Mouse (Mus musculus) stomach, embryonic 15.5 days (tissue): Measurements from ENCODE around the gene 4930507D05Rik. TPM values are rescaled to one million over a fixed set of nuclear protein-coding genes. Genes with fewer than 3 reads are reported as not detected.
"Not testable (repeated sequence)": the region's sequence is repeated elsewhere in the genome, so short reads cannot be mapped to it uniquely, and the experiment has no call there.

ENCODE experiments used
- ATAC-seq: fragments of 200-750 bp; cut with Nextera tagmentation; 2 replicates; pipeline ENCODE4 v1.8.0; 2017; ENCODE audit warnings: low read depth, moderate number of reproducible peaks, moderate TSS enrichment; ENCODE audit not compliant: insufficient read depth, low FRiP score
- H3K27ac ChIP-seq: fragments of 300-500 bp; sonication (generic); 2 replicates; pipeline ENCODE4 v1.5.1; 2015; ENCODE audit warnings: mild to moderate bottlenecking, inconsistent platforms
- H3K27me3 ChIP-seq: fragments of 300-500 bp; sonication (generic); replicated peaks from 2 replicates; pipeline ENCODE4 v1.6.1; 2015; ENCODE audit warnings: inconsistent platforms
- H3K36me3 ChIP-seq: fragments of 300-500 bp; sonication (generic); 2 replicates; pipeline ENCODE4 v1.6.1; 2015; ENCODE audit warnings: inconsistent platforms
- H3K4me1 ChIP-seq: fragments of 300-500 bp; sonication (generic); 2 replicates; pipeline ENCODE4 v1.6.1; 2015; ENCODE audit warnings: inconsistent platforms
- H3K4me2 ChIP-seq: fragments of 300-500 bp; sonication (generic); 2 replicates; pipeline ENCODE4 v1.6.1; 2015; ENCODE audit warnings: mild to moderate bottlenecking, inconsistent platforms
- H3K4me3 ChIP-seq: fragments of 300-500 bp; sonication (generic); replicated peaks from 2 replicates; pipeline ENCODE4 v1.5.1; 2015; ENCODE audit warnings: inconsistent platforms
- H3K9ac ChIP-seq: fragments of 300-500 bp; sonication (generic); 2 replicates; pipeline ENCODE4 v1.6.1; 2015; ENCODE audit warnings: inconsistent platforms
- H3K9me3 ChIP-seq: fragments of 300-500 bp; sonication (generic); 2 replicates; pipeline ENCODE4 v1.6.1; 2016; ENCODE audit warnings: inconsistent platforms
- WGBS: fragments of 180-500 bp; shearing (Covaris S2); methylation state at CpG from one replicate; pipeline ENCODE4 v1.1.7; 2015; 5-methylcytosine and 5-hydroxymethylcytosine counted together
- polyA plus RNA-seq: library from polyadenylated mRNA; unstranded; fragments of >200 nt; fragmentation: Nextera tagmentation; extraction: Ambion mirVana; gene quantifications from 2 replicates; pipeline ENCODE4 v1.2.1, GENCODE M21; 2015

4930507D05Rik gene
- polyA plus RNA-seq, 1 experiment from 2014 or later: 0.54 TPM

DNA sequence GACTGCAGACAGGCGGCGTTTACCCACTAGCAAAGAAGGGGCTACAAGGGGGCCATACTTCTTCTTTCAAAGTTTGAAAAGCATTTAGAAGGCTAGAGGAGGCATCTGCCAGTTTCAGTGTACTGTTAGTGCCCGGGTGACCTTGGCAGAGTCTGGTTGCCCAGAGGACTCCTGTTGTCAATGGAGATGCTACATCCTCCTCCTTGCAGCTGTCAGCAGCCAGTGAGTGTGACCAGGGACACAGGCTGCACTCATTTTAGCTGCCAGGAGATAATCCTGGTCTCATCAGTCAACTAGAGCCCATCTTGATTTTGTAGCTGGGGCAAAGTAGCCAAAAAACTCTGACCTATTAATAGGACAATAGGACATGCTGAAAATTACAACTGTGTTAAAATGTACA, 28.2 kb upstream of the 4930507D05Rik start:
- H3K36me3 ChIP-seq: no peaks in the 10 kb centered on the region
- H3K4me2 ChIP-seq: peak overlapping the region; percentile 33
- 68% methylated on average over 3 of the region's 3 CpGs for WGBS
- peaks cover 14% of the 10 kb centered on the region; the same call in 1 of the 2 replicates for H3K4me1 ChIP-seq
- H3K4me3 ChIP-seq: 0 out of 2 replicates have a peak overlapping the region, but pooled peaks have one; percentile 2
- H3K9ac ChIP-seq: no peak overlapping the region
- H3K27ac ChIP-seq: peak overlapping the region; percentile 61
- ATAC-seq: no peak
- no peaks in the 10 kb centered on the region for H3K9me3 ChIP-seq
- no peaks in the 10 kb centered on the region for H3K27me3 ChIP-seq

DNA sequence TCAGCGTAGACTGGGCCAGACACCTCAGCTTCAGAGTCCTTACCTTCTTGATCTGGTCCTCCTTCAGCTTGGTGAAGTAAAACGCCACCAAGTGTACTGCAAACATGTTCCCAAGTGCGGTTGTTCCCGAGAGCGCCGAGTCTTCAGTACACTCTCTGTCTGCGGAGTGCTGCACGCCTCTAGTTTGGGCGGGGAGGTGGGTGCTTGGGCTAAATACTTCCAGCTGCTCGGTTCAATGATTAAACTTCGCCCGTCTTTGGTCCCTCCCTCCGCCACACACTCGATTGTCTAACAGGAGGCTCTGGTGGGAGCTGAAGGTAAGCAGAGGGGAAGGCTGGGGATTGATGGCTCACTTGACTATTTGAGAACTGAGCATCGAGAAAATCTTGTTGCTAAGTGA, 27.0 kb upstream of the 4930507D05Rik start, which contains the start of gene Hkdc1:
Hkdc1 (minus strand) TSS at position 237 of the 400 bp plus-strand sequence.
- peak within 1 kb of the TSS; percentile 14 for H3K4me3 ChIP-seq
- WGBS: 48% methylated on average over 15 of the region's 15 CpGs
- H3K4me2 ChIP-seq: peak within 1 kb of the TSS; percentile 33; the same call in 1 of the 2 replicates
- no peak within 1 kb of the TSS for H3K9ac ChIP-seq
- H3K9me3 ChIP-seq: no peaks in the 10 kb centered on the region
- no peaks in the 10 kb centered on the region for H3K27me3 ChIP-seq
- no peaks in the 10 kb centered on the region for H3K36me3 ChIP-seq
- peaks cover 14% of the 10 kb centered on the region; the same call in 1 of the 2 replicates for H3K4me1 ChIP-seq
- H3K27ac ChIP-seq: peak within 1 kb of the TSS; percentile 61
- ATAC-seq: peak; percentile 56; the same call in 1 of the 2 replicates

DNA sequence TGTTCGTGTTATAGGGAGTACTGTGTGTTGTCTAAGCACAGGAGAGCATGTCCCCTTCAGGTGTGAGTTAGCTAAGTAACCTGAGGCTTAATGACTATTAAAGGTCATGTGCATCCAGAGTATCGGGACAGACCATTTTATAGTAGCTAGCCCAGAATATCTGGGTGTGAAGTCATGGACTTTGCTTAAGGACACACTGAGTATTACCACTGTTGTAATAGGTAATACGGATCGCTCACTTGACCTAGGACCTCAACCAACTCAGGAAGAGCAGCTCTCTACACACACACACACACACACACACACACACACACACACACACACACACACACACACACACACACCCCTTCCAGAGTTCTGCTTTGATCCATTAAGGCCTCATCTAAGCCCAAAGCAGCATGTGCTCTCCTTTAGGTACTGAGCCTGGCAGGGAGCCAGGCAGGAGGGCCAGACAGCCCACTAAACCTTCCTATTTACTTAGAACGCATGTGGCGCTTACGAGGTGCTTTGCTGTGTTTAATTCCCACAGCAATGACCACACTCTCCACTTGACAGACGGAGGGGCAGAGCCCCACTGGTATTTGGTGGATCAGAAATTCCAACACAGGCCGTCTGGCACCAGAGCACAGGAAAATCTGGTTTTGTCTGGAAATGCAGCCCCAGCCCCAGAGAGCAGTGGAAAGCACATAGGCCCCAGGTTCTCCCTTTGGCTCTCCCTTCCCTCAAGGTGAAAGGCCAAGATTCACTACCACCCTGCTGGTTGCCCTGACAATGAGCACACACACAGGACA, 24.0 kb upstream of the 4930507D05Rik start:
- Histone ChIP-seq H3K27me3 (no peaks in the 10 kb centered on the region), H3K9me3 (no peaks in the 10 kb centered on the region), H3K36me3 (peaks cover 23% of the 10 kb centered on the region), H3K4me1 (peaks cover 14% of the 10 kb centered on the region; the same call in 1 of the 2 replicates), H3K4me2 (no peak overlapping the region), H3K4me3 (no peak overlapping the region), H3K9ac (no peak overlapping the region), H3K27ac (peak overlapping the region; percentile 49)
- peak; percentile 54; the same call in 1 of the 2 replicates for ATAC-seq
- 29% methylated on average over 9 of the region's 9 CpGs for WGBS

DNA sequence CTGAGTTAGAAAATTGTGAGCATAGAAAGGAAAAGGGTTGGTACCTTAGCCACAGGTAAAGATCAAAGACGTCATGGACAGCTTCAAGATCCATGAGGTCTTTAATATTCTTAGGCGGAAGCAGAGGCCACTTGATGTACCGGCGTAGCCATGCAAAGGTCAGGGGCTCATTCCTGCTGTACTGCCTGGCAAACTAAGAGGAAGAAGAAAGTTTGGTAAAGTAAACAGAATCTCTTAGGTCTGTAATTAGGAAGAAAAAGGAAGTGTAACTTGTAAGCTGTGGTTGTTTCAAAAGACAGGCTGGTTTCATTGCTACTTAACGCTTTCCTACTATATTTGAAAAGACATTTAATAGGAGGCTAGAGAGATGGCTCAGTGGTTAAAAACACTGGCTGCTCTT, 18.9 kb upstream of the 4930507D05Rik start:
- no peak for ATAC-seq
- 84% methylated on average over 5 of the region's 5 CpGs for WGBS

DNA sequence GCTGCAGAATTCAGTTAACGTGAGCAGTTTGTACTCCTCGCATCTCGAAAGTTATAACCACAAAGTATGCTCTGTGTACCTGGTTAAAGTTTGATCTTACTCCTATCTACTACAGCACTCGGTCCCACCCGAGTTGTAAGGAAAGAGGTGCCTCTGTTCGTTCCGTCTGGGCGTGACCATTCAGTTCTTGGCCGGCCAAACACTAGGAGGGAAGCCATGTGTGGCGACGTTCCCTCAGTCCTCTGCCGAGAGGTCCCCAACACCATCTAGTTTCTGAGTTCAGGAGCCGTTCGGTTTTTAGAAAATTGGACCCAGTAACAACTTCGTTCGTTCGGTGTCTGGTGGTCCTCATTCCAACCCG, 971 bp downstream of the 4930507D05Rik start:
- peaks cover 19% of the 10 kb centered on the region for H3K36me3 ChIP-seq
- peak overlapping the region; percentile 84 for H3K4me2 ChIP-seq
- H3K9me3 ChIP-seq: no peaks in the 10 kb centered on the region
- 0 out of 2 replicates have a peak overlapping the region, but pooled peaks have one; percentile 98 for H3K9ac ChIP-seq
- peaks cover 15% of the 10 kb centered on the region for H3K4me1 ChIP-seq
- H3K4me3 ChIP-seq: peak overlapping the region; percentile 100
- no peaks in the 10 kb centered on the region for H3K27me3 ChIP-seq
- H3K27ac ChIP-seq: peak overlapping the region; percentile 91
- WGBS: 35% methylated on average over 18 of the region's 18 CpGs
- ATAC-seq: 0 out of 2 replicates have a peak, but pooled peaks have one; percentile 2

More for the DNA sequence above, 18.9 kb upstream of the 4930507D05Rik start:
- Histone ChIP-seq H3K27ac (no peak overlapping the region), H3K27me3 (no peaks in the 10 kb centered on the region), H3K4me2 (no peak overlapping the region), H3K4me1 (0 out of 2 replicates have a peak, but pooled peaks cover 5% of the 10 kb centered on the region), H3K9ac (no peak overlapping the region), H3K4me3 (no peak overlapping the region), H3K9me3 (no peaks in the 10 kb centered on the region), H3K36me3 (peaks cover 69% of the 10 kb centered on the region)

DNA sequence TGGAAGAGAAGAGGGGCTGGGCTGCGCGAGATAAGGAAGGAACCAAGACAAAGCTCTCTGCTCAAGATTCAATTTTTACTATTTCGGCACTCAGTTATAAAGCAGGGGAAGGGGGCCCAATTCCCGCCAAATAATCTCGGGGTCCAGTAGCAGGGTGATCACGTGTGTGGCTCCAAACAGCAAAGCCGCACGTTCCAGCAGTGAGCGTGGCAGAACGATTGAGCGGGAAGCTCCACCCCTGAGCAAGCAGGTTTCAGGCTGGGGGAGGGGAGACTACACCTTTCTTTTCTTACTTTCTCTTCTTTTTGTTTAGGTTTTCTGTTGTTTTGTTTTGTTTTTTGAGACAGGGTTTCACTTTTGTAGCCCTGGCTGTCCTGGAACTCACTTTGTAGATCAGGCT, 2.7 kb downstream of the 4930507D05Rik start:
- not testable (repeated sequence) for H3K27ac ChIP-seq, H3K9ac ChIP-seq, H3K9me3 ChIP-seq, ATAC-seq, H3K4me2 ChIP-seq, H3K27me3 ChIP-seq, H3K4me3 ChIP-seq
- 60% methylated on average over 11 of the region's 11 CpGs for WGBS
- peaks cover 15% of the 10 kb centered on the region for H3K4me1 ChIP-seq
- peaks cover 16% of the 10 kb centered on the region; the same call in 1 of the 2 replicates for H3K36me3 ChIP-seq

DNA sequence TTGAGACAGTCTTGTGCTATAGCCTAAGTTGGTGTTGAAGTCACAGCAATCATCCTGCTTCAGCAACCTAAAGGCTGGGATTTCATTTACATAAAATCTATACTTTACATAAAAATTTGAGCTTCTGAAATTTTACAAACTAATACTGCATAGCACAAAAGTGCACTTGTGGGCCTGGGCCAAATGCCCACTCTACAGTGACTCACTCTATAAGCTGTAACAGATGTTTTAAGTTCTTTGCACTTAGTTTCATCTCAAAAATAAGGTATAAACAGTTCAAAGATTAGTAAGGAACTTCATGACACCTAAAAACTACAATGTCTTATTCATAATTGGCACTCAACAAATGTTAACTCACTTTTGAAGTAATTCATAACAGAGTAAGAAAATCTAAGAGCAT, 12.0 kb downstream of the 4930507D05Rik start:
- ATAC-seq: no peak
- Histone ChIP-seq H3K27me3 (no peaks in the 10 kb centered on the region), H3K4me2 (no peak overlapping the region), H3K9ac (no peak overlapping the region), H3K4me3 (no peak overlapping the region), H3K27ac (no peak overlapping the region), H3K4me1 (no peaks in the 10 kb centered on the region), H3K36me3 (peaks cover 16% of the 10 kb centered on the region; the same call in 1 of the 2 replicates), H3K9me3 (no peaks in the 10 kb centered on the region)

DNA sequence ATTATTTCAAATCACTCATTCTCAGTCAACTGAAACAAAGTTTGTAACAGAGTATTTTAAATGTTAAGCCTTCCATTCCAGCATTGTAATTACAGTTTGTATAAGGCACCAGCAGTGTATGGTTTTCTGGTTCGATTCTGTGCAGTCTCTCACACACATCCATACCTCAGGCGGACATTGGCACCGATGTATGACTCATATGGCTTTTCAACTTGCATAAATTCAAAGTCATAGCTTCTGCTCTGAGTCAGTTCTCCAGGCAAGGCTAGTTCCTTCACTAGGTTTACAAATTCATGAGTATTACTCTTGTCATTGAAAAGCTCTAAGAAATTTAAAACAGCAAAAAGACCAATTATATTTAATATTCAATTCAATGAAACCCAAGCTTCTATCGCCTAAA, 20.4 kb downstream of the 4930507D05Rik start:
- Histone ChIP-seq H3K9ac (no peak overlapping the region), H3K36me3 (0 out of 2 replicates have a peak, but pooled peaks cover 2% of the 10 kb centered on the region), H3K9me3 (no peaks in the 10 kb centered on the region), H3K27ac (no peak overlapping the region), H3K4me2 (no peak overlapping the region), H3K4me3 (no peak overlapping the region), H3K4me1 (no peaks in the 10 kb centered on the region), H3K27me3 (no peaks in the 10 kb centered on the region)
- no peak for ATAC-seq
- 93% methylated on average over 4 of the region's 4 CpGs for WGBS

DNA sequence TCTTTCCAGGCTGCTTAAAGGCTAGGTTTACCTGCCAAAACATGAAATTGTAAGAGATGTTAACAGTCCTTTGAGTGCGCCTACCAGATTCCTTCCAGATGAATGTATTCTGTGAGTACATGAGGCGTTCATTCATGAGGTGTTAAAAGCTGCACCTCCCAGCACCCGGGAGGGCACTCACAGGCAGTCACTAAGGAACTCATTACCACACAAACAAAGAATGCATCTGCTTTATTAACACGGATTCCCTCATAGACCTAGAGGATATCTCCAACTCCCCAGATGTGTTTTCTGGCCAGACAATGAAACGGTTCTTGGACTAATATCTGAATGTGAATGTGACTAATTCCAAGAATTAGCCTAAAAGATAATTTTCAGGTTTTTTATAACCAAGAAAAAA, 21.8 kb downstream of the 4930507D05Rik start:
- H3K9me3 ChIP-seq: no peaks in the 10 kb centered on the region
- no peak overlapping the region for H3K27ac ChIP-seq
- no peak for ATAC-seq
- 66% methylated on average over 5 of the region's 5 CpGs for WGBS
- H3K27me3 ChIP-seq: no peaks in the 10 kb centered on the region
- no peak overlapping the region for H3K4me2 ChIP-seq
- no peak overlapping the region for H3K4me3 ChIP-seq
- H3K4me1 ChIP-seq: no peaks in the 10 kb centered on the region
- no peak overlapping the region for H3K9ac ChIP-seq
- 0 out of 2 replicates have a peak, but pooled peaks cover 2% of the 10 kb centered on the region for H3K36me3 ChIP-seq

DNA sequence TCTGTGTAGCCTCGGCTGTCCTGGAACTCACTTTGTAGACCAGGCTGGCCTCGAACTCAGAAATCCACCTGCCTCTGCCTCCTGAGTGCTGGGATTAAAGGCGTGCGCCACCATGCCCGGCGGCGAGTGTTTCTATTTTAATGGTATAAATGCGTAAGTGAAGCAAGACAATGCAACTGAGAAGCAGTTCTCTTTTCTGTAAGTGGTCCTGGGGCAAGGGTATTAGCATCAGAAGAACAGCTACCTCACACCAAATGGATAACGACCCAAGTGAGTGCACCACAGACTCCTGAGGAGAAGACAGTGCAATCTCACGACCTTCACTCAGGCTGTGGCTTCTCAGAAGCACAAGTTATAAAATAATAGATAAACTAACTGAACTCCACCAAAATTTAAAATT, 25.7 kb downstream of the 4930507D05Rik start:
- no peak for ATAC-seq
- Histone ChIP-seq H3K9ac (no peak overlapping the region), H3K4me2 (no peak overlapping the region), H3K36me3 (0 out of 2 replicates have a peak, but pooled peaks cover 6% of the 10 kb centered on the region), H3K4me3 (no peak overlapping the region), H3K9me3 (no peaks in the 10 kb centered on the region), H3K27ac (no peak overlapping the region), H3K27me3 (no peaks in the 10 kb centered on the region), H3K4me1 (no peaks in the 10 kb centered on the region)
- 91% methylated on average over 10 of the region's 10 CpGs for WGBS

DNA sequence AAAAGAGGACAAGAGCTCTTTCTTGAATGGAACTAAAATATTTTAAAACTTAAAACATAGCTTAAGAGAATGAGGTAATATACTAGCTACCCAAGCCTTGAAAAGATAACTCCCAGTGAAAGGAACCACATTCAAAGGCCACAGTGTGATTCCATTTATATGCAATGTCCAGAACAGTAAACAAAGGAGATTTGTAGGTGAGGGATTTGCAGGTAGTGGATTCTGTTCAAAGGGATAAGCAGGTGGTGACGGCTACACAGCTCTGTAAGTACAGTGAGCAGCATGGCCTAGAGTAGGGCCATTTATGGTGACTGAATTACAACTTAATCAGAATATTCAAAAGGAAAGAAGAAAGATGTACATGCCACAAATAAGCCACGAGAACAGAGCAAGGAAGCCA, 27.7 kb downstream of the 4930507D05Rik start:
- Histone ChIP-seq H3K9me3 (no peaks in the 10 kb centered on the region), H3K27me3 (no peaks in the 10 kb centered on the region), H3K36me3 (0 out of 2 replicates have a peak, but pooled peaks cover 6% of the 10 kb centered on the region), H3K27ac (no peak overlapping the region), H3K4me1 (no peaks in the 10 kb centered on the region), H3K4me3 (no peak overlapping the region), H3K4me2 (no peak overlapping the region), H3K9ac (no peak overlapping the region)
- WGBS: 63% methylated on average over 2 of the region's 2 CpGs
- ATAC-seq: no peak

DNA sequence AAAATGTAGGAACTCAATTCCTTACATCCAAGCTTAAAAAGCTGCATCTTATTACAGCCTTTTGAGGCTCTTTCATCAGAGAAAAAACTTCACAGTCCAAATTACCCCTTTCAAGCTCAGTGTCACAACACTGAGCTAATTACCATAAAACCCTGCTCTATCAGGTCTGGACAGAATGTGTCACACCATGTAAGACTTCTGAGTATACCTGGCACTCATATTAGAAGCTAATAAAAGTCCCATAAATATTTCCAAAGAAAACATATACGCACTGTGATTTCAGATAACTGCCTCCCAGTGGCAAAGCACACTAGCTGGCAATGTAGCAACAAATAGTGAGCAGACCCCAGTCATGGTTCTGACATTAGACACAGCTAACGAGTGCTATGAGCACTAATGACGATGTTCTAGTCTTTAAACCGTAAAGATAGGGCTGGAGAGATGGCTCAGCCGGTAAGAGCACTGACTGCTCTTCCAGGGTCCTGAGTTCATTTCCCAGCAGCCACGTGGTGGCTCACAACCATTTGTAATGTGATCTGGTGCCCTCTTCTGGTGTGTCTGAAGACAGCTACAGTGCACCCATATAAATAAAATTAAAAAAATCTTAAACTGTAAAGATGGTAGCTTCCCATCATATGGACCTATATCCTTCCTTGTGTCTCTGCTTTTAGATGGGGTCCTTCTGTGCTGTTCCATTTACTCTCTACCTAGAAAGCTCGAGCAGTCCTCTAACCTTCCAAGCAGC, 32.0 kb downstream of the 4930507D05Rik start:
- ATAC-seq: no peak
- H3K9me3 ChIP-seq: no peaks in the 10 kb centered on the region
- 73% methylated on average over 7 of the region's 7 CpGs for WGBS
- H3K27ac ChIP-seq: no peak overlapping the region
- no peak overlapping the region for H3K4me2 ChIP-seq
- 0 out of 2 replicates have a peak, but pooled peaks cover 6% of the 10 kb centered on the region for H3K36me3 ChIP-seq
- no peaks in the 10 kb centered on the region for H3K27me3 ChIP-seq
- no peak overlapping the region for H3K4me3 ChIP-seq
- no peak overlapping the region for H3K9ac ChIP-seq
- H3K4me1 ChIP-seq: no peaks in the 10 kb centered on the region
